14 mouse cellular contexts compared by ENCODE assay signal in genomic region chr2:146787811-146788455, GRCm38 (mm10).
DNase-seq lines count a peak whose midpoint lies in the region; ATAC-seq lines count a peak whose summit lies in the region.
"Had no signal": no experiment of that assay in that cellular context is flagged by ENCODE, and none has a peak within 500 bp of the region (broad histone marks: within the 10 kb centered on the region; RNA-seq: fewer than 3 reads in every experiment).

No protein-coding gene starts in this region.

- no peak overlapping the region for H3K4me2 ChIP-seq in embryonic facial prominence, embryonic 13.5 days
- no peak overlapping the region for H3K4me2 ChIP-seq in hindbrain, embryonic 13.5 days

- no peaks in the 10 kb centered on the region for H3K36me3 ChIP-seq in embryonic facial prominence, embryonic 13.5 days
- no peaks in the 10 kb centered on the region for H3K36me3 ChIP-seq in hindbrain, embryonic 13.5 days
- H3K36me3 ChIP-seq in midbrain, embryonic 10.5 days, result no peaks in the 10 kb centered on the region

- 42% methylated on average over 5 of the region's 5 CpGs for WGBS in embryonic facial prominence, embryonic 13.5 days
- WGBS in hindbrain, embryonic 13.5 days, result 56% methylated on average over 5 of the region's 5 CpGs
- 52% methylated on average over 5 of the region's 5 CpGs for WGBS in midbrain, embryonic 10.5 days

- H3K4me1 ChIP-seq in embryonic facial prominence, embryonic 13.5 days, result peaks cover 24% of the 10 kb centered on the region
- peaks cover 19% of the 10 kb centered on the region for H3K4me1 ChIP-seq in hindbrain, embryonic 13.5 days (replicated peaks)
- H3K4me1 ChIP-seq in midbrain, embryonic 10.5 days, result peaks cover 20% of the 10 kb centered on the region

- H3K9ac ChIP-seq in embryonic facial prominence, embryonic 13.5 days, result no peak overlapping the region
- no peak overlapping the region; the same call in 1 of the 2 replicates for H3K9ac ChIP-seq in hindbrain, embryonic 13.5 days

- no peaks in the 10 kb centered on the region for H3K9me3 ChIP-seq in embryonic facial prominence, embryonic 13.5 days
- no peaks in the 10 kb centered on the region for H3K9me3 ChIP-seq in hindbrain, embryonic 13.5 days
- no peaks in the 10 kb centered on the region for H3K9me3 ChIP-seq in midbrain, embryonic 10.5 days (replicated peaks)

- ATAC-seq in embryonic facial prominence, embryonic 13.5 days (ENCODE audit: insufficient number of reproducible peaks, insufficient read depth, low FRiP score, low TSS enrichment, low read depth), result no peak
- ATAC-seq in hindbrain, embryonic 13.5 days (ENCODE audit: low FRiP score), result no peak
- ATAC-seq: CD4-positive, CD25-positive, alpha-beta regulatory T cell, adult 4 months had no signal

- H3K27me3 ChIP-seq in embryonic facial prominence, embryonic 13.5 days, result no peaks in the 10 kb centered on the region
- H3K27me3 ChIP-seq in hindbrain, embryonic 13.5 days, result peaks cover 14% of the 10 kb centered on the region; the same call in 1 of the 2 replicates
- peaks cover 27% of the 10 kb centered on the region for H3K27me3 ChIP-seq in midbrain, embryonic 10.5 days (ENCODE audit: low read depth, poor library complexity, severe bottlenecking)

- no peak overlapping the region for H3K4me3 ChIP-seq in embryonic facial prominence, embryonic 13.5 days
- no peak overlapping the region for H3K4me3 ChIP-seq in hindbrain, embryonic 13.5 days
- H3K4me3 ChIP-seq in midbrain, embryonic 10.5 days, result no peak overlapping the region

- DNase-seq in ZHBTc4 (ENCODE audit: low read depth, low spot score), result peak; percentile 22
- DNase-seq in midbrain, embryonic 10.5 days (ENCODE audit: low spot score), result no peak
- DNase-seq in layer of hippocampus, adult 9-11 months, result no peak
- DNase-seq in adrenal gland, adult 8-10 months, result no peak
- no peak for DNase-seq in layer of hippocampus, adult 9-10 months (ENCODE audit: low spot score)
- DNase-seq in lung, postnatal 36 days, result no peak
- DNase-seq: adrenal gland, postnatal 14 days; heart, postnatal 14 days; kidney, adult 11 months; lung, postnatal 10 days; right cerebral cortex, postnatal 25 days had no signal

- H3K27ac ChIP-seq in embryonic facial prominence, embryonic 13.5 days, result peak overlapping the region; percentile 45
- peak overlapping the region; percentile 52; the same call in 1 of the 2 replicates for H3K27ac ChIP-seq in hindbrain, embryonic 13.5 days
- peak overlapping the region; percentile 81 for H3K27ac ChIP-seq in midbrain, embryonic 10.5 days (replicated peaks)
